Mouse (Mus musculus): ENCODE results near the gene Gbe1.

Gbe1 gene

DNA sequence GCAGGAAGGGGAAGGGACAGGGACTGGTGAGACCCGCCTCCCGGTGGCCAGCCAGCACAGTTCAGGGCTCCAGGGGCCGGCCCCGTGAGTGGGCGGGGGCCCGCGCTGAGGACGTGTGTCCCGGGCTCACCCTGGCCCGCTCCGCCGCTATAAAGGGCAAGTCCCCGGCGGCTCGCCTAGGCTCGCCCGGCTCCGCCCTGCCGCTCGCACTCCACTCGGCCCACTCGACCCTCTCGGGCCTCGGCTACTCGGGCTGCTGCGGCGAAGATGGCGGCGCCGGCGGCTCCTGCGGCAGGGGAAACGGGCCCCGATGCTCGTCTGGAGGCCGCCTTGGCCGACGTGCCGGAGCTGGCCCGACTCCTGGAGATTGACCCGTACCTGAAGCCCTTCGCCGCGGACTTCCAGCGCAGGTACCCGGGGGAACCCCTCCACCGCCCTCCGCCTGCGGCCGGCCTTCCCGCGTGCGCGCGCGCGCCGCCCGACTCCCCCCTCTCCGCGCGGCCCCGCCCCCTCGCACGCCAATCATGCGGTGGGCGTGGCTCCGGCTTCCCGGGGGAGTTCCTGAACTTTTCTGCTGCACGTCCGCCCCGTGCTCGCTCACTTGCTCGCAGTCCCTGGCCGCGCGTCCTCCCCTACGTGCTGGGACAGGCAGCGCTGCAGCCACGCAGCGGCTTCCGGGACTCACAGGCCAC, at the start of gene Gbe1:
Gene Gbe1, plus strand, starts transcription at position 64 of the 692 bp plus-strand sequence.
- DNase-seq (ENCODE audit: extremely low read depth, low read depth, low spot score), result no peak

DNA sequence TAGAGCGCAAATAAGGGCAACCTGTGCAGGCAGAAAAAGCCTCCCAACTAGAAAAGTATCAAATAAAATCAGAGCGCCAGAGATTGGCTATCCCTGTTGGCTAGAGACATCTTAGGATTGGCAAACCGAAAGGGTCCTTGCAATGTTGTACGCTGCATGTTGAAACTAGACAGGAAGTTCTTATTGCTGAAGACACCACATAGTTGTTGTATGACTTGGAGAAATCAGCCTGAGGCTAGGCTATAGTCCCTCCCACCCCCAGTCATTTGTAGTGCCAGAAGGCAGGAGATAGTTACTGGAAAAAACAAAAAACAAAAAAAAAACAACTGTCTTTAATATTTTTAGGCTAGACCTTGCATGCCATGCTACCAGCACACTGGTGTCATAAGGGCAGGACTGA, 3.1 kb upstream of the Gbe1 start:
- DNase-seq (ENCODE audit: extremely low read depth, low read depth, low spot score), result no peak

DNA sequence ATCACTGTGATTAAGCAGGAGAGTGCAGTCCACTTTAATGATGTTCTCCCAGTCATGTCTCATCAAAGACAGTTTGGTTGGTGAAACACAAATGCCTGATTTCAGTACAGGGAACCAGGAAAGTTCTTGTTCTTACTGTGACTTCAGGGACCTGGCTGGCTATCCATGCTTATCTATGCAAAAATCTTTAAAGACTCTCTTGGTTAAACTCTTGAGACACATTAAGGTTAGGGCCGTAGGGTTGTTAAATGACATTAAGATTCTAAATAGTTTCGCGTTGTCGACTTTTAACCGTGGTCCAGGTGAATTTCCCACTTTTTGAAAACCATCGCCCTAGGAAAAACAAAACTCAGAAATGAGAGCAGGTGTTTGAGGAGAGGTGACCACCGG, 258 bp upstream of the Gbe1 start:
- DNase-seq (ENCODE audit: extremely low read depth, low read depth, low spot score), result no peak

DNA sequence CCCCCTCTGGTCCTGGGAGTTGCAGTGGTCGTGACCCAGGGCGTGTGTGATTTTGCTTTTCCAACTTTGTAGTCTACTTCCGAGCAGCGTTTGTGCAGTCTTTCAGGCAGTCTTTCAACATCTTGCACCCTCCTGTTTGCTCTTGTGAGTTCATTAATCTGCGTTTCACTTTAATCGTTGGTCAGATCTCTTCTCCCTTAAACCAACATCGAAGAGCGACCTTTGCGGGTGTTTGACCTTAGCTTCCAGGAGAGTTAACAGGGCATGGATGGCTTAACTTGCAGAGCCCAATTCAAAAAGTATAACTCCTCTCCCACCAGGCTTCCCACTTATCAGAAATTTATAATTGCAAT, 805 bp downstream of the Gbe1 start:
- no peak for DNase-seq (ENCODE audit: extremely low read depth, low read depth, low spot score)

DNA sequence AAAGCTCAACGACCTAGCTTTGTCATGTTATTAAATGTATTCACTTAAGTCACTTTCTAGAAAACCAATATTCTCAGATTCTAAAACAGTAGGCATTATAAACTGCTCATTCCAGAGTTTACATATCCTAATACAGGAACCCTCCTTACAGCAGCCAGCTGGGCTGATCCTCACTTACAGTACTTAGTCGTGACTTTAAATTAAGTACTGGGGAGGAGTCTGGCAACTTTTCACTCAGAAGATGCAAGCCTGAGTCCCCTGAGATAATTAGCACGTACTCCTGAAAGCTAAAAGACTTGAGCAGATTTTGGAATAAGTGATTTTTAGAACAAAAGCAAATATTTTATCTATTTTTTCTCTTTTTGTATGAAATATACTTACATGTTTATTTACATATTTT, 1.5 kb downstream of the Gbe1 start:
- no peak for DNase-seq (ENCODE audit: extremely low read depth, low read depth, low spot score)

DNA sequence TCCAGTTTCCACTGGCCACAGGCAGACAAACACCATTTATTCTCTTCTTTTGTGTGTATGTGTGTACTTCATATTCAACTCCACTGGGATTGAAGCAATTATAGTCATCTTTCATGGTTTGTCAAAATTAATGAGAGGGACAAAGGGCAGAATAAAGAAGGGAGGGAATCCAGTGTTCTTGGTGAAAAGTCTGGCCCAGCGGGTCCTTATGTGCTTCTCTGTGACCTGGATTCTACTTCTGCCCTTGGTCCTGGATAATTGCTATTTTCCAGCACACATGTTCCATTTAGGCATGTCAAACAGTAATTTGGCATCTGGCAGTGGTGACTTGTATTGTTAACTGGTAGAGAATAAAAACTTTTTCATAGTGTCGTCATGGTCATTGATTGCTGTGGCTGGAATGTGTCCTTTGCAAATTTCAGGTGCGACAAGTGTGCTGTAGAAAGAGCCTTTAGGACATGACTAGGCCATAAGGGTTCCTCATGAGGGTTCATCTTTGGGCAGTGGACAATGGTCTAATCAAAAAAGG, 2.2 kb downstream of the Gbe1 start:
- no peak for DNase-seq (ENCODE audit: extremely low read depth, low read depth, low spot score)

DNA sequence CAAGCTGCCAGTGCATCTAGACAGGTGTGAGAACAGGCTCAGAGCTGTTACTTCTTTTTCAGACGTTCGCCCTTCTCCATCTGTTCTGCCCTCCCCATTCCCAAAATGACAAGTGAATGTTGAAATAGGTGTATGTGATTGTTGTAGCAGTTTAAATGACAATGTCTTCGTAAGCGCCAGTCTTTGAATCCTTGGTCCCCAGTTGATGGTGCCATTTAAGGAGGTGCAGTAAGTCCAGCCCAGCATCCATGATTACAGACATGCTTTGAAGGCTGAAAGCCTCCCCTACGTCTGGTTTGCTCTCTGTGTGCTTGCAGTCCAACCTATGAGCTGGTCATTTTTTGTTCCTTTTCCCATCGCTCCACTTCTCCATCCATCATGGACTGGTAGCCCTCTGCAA, 5.6 kb downstream of the Gbe1 start:
- no peak for DNase-seq (ENCODE audit: extremely low read depth, low read depth, low spot score)

DNA sequence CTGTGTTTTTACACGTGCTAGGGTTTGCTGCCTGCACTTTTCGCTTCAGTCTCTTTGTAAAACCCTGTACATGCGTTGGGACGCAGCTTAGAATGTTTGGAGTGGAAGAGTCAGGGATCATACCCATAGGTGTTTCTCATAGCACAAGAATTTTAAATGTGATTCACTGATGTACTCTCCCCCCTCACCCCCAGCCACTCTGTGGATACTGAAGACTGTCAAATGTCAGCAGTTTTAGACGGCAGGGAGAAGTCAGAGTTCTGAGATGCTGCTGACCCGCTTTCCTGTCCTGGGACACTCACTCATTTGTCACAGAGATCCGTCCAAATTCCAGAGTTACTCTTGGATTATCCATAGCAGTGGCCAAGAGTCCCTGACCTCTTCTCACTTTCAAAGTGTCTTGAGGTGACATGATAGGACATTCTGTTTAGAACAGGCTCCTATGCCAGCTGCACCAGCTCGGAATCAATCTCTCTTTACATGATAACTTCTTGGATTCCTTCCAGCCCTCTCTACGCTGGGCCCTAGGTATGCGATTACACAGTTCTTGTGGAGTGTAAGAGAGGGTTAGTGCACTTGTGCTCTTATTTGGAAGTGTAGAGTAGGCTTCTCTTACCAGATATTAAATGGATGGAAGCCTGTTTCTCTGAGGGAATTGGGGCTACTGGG, 7.0 kb downstream of the Gbe1 start:
- no peak for DNase-seq (ENCODE audit: extremely low read depth, low read depth, low spot score)

DNA sequence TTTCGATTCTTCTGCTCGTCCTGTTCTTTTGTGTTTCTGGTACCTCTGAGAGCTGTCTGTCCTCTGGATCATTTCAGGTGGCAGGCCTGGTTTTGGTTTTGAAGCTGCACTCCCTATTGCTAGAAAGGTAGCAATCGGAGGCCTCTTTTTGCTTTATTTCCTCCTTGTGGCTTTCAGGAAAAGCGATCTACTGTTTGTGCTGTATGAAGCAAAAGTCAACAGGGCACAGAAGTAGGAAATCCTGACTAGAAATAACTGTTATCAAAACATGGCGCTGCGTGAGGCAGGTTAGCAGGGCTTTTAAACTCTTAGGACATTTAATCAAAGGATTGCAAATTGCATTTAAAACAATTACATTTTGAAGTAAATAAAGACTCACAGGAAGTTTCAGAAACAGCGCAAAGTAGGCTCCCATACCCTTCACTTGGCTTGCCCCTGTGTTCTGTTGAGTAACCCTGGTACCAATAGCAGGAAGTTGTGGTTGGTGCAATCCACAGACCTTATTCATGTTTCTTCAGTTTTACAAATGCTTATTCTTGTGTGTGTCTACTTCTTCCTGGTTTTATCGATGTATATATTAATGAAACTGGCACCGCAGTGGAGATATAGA, 12.7 kb downstream of the Gbe1 start:
- DNase-seq (ENCODE audit: extremely low read depth, low read depth, low spot score), result no peak

DNA sequence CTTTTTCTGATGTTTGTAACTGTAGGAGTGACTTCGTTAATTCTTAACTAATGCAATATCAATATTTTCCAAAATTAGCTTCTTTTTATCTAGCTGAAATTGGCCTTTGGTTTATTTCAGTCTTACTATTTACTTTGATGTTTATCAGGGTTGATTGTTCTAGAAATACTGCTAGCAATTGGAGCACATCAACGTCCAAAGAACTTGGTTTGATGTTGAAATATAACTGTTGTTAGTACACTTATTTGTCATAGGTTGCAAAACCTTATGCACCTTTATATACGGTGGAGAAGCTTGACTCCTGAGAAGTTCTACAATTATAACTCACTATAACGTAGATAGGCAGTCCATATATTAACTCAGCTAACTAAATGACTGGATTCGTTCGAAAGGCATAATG, 14.8 kb downstream of the Gbe1 start:
- no peak for DNase-seq (ENCODE audit: extremely low read depth, low read depth, low spot score)

DNA sequence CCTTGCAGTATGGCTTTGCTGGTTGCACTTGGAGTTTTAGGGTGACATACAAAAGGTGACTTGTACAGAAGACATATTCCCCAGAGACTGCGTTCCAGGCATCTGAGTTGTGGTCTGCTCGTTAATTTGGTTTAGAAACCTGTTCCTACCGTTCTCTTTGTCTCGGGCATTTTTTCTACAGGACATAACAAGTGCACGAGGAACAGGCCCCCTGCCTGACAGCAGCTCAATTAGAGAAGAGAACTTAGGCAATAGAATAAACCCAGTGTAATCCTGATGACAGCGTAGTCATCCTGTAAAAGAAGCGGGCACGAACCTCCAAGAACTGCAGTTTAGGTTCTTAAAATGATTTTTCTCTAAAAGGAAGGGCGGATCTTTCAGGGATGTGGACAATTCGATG, 15.3 kb downstream of the Gbe1 start:
- DNase-seq (ENCODE audit: extremely low read depth, low read depth, low spot score), result no peak

DNA sequence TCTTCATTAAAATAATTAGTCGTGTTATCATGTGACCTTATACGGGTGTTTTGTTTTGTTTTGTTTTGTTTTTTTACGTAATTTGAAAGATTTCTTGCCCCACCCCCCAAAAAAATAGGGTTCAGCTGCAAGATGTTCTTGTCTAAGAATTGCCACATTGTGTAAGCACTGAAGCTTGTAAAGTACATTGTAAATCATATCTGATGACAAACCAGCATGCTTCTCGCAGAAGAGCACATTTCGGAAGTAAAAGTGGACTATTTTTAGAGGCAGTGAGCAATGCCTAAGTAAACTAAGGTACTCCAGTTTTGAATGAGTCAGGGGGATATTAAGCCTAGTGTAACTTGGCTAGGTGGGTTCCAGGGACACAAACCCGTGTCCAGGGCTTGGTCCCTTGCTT, 15.7 kb downstream of the Gbe1 start:
- no peak for DNase-seq (ENCODE audit: extremely low read depth, low read depth, low spot score)

DNA sequence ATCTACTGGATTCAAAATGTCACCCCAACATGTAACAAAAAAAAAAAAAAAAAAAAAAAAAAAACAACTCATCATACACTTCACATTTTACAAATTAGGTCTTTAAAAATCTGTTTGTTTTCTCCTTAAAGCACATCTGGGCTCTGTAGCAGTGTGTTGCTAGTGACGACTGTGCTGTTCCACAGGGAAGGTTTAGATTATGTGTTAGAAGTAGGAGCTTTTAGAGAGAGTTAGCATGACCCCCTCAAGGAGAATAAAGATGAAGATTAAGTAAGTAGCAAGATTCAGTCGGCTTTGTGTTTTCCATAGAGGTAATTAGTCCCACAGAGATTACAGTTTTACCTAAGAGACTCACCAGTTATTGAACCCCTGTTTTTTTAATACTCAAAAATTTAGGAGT, 16.3 kb downstream of the Gbe1 start:
- DNase-seq (ENCODE audit: extremely low read depth, low read depth, low spot score), result no peak

DNA sequence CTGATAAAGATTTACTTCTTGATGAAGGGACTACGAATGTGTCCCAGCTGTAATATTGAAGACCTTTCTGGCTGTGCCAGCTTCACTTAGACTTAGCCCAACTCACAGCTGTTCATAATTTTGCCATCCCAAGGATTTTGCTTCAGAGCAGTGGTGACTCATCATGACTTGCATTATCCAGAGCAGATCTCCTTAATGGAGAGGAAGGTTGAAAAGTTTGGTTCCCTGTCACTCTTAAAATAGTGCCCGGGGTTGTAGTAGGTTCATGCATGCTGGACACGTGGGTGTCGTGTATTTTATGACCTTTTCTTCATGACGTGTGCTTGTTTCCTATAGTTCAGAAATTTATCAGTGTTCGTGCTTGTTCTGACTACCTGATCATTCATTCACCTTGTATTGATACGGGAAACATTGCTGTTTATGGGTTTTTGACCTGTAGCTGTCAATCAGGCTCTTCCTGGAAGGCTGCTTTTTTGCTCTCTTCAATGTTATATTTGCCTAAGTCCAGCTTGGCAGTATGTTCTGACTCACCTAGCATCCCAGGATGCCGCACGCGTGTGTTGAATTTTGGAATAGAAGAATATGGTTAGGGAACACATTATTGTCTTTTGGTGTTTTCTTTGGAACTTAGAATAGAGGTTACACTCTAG, 17.0 kb downstream of the Gbe1 start:
- DNase-seq (ENCODE audit: extremely low read depth, low read depth, low spot score), result no peak

DNA sequence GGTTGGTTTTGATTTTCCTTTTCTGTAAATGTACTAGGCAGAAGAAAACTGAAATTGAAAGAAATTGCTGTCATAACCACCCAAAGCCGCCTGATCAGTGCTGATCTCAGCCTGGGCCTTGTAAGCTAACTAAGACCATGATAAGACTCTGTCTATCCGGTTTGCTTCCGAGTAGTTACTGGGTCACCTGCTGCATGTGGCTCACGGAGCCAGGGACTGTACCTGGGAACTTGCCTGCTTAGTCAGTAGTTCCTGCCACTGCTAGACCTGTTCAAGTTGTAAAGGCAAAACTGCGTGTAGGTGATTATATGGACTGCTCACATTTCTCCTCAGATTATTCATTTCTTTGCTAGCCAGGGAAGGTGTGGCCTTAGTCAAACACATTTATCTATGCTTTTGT, 21.1 kb downstream of the Gbe1 start:
- DNase-seq (ENCODE audit: extremely low read depth, low read depth, low spot score), result no peak

DNA sequence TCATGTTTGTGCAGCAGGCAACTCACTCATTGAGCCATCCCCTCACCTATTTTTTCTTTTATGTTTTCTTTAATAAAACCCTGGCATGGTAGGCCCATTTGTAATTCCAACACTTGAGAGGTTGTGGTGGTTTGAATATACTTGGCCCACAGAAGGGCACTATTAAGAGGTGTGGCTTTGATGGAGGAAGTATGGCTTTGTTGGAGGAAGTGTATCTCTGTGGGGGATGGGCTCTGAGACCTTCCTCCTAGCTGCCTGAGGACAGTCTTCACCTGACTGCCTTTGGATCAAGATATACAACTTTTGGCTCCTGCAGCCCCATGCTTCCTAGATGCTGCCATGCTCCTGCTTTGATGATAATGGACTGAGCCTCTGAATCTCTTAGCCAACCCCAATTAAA, 21.7 kb downstream of the Gbe1 start:
- no peak for DNase-seq (ENCODE audit: extremely low read depth, low read depth, low spot score)

DNA sequence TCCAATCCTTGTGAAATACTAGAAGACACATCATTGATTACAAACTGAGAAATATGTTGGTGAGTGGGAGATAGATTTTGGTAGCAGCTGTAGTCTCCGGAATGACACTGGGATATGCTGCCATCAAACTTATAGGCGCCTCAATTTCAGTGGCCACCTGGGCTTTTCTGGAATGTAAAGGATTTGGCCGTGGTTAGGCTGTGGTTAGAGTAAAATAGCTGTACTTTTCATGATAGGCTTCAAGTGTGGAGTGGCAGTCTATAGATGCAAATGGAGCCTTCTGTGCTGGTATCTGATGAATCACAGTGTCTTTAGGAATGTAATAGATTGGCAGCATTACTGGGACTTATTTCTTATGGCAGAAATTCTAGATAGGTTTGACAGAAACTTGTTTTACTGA, 23.9 kb downstream of the Gbe1 start:
- DNase-seq (ENCODE audit: extremely low read depth, low read depth, low spot score), result no peak

DNA sequence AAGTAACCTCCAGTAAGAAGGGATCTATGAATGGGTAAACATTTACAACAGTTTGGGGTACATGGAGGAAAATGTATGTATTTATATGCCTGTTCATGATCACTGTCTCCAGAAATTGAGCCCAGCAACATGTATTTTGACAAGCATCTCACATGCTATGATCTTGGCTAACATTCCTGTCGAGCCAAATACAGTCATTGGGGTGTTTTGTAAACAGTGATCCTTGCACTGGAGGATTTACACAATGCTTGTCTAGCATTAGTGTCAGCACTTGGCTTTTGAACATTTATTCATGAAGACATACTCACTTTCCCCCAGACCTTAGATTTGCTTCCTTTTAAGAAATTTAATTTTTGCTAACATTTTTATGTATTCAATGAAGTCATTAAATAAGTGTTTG, 30.7 kb downstream of the Gbe1 start:
- no peak for DNase-seq (ENCODE audit: extremely low read depth, low read depth, low spot score)

DNA sequence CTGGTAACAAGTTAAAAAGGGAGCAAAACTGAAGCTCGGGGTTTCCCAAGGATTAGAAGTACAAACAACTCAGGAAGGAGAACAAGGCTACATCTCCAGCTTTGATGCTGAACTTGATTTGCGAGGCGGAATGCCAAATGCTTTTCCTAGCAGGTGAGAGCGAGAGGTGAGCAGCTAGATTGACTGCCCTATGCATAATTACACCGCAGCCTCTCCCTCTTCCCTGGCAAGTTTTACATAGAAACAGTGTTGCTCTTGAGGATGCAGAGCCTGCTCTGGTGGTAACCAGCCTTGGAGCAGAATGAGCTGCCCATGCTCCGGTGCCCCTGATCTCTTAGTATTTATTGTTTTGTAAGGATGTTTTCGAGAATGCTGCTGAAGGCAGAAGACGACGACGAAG, 31.9 kb downstream of the Gbe1 start:
- DNase-seq (ENCODE audit: extremely low read depth, low read depth, low spot score), result no peak

DNA sequence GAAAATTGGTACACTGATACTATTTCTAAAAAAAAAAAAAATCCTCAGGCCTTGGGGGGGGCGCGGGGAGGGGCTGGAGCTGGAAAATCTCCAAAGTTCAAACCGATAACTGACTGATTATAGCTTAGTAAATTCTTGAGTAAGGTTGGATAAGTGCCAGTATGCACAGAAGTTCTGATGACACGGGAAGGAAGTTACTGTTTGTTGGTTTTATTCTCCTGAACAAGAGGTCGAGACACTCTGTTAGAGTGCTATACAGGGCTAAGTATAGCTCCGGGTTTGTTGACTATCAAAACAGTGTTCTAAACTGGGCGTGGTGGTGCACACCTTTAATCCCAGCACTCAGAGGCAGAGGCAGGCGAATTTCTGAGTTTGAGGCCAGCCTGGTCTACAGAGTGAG, 36.3 kb downstream of the Gbe1 start:
- no peak for DNase-seq (ENCODE audit: extremely low read depth, low read depth, low spot score)

DNA sequence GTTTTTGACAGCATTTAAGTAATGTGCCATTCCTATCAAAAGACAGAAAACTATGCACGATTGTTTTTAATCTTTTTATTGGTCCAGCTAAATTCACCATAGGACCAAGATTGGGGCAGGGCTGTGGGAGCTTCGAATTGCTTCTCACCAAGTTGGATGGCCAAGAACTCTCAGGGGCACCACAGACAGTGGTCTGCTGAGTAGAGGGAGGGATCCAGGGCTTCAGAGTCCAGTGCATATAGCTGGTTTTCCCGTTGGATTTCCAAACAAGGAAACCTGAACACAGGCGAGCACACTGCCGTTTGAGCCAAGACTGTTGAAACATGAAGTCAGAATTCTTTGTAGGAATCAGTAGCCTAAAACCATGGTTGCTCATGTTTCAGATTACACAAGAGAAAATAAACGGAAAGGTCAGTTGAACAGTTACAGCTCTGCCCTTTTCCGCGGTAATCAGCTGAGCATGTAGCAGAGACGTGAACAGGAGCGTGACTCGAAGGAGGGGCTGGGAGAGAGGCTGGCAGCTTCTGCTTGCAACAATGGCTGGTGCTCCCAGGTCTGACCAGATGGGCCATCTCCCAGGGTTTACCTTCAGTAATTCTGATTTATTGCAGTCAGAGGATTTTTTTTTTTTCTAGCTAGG, 38.0 kb downstream of the Gbe1 start:
- no peak for DNase-seq (ENCODE audit: extremely low read depth, low read depth, low spot score)

DNA sequence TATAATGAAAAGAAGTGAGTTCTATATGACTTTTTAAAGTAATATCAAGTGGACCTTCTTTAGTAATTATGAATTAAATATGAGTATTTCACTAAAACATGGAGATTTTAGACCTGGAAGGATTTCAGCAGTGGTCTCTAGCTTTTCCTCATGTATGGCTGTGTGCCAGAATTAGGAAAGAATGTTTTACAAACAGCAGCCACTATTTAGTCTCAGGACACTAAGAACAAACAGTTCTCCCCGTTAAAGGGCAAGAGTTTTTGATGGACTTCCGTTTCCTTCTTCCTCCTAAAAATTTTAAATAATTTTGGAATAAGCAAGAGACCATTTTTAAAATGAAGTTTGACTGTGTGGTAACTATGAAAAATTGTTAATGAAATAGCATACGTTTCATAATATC, 38.8 kb downstream of the Gbe1 start:
- DNase-seq (ENCODE audit: extremely low read depth, low read depth, low spot score), result no peak
